Mouse (Mus musculus) effector memory CD4-positive, alpha-beta T cell, adult 5 months (primary cell): ENCODE results near the gene Svs2. TPM values are rescaled to one million over a fixed set of nuclear protein-coding genes. Genes with fewer than 3 reads are reported as not detected.

Experiments
- polyA plus RNA-seq: library from polyadenylated mRNA; unstranded; fragments of 100-300 nt; shearing (Covaris generic); gene quantifications from one replicate; pipeline ENCODE4 v1.2.1, GENCODE M21; 2017

Gene Svs2
- not detected for polyA plus RNA-seq

DNA sequence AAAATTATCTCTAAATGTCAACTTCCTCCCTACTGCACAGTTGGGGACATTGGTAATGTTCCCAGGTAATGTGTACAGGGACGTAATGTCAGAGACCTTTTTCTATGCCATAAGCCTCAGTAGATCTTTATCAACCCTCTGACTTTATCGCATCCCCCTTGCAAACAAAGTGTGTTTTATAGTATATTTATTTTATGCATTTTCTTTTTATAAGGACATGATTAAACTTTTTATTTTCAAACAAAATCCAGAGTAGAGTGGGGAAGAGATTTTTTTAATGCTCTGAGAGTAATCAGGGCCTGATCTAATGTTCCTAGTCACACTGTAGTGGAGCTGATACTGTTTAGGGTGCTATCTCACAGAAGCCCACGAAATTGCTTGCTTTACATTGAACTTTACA, at the start of gene Svs2:
Gene Svs2, minus strand, starts transcription at position 101 of the 400 bp plus-strand sequence.

GRCm38 (mm10) chr2:164278359-164278758, 40.1 kb upstream of the Svs2 start, which contains the start of gene Svs4:
TSS of gene Svs4 (minus strand) at chr2:164278459.

GRCm38 (mm10) chr2:164256540-164256939, 18.3 kb upstream of the Svs2 start, which contains the start of gene Svs3b:
TSS of gene Svs3b (minus strand) at chr2:164256640.

DNA sequence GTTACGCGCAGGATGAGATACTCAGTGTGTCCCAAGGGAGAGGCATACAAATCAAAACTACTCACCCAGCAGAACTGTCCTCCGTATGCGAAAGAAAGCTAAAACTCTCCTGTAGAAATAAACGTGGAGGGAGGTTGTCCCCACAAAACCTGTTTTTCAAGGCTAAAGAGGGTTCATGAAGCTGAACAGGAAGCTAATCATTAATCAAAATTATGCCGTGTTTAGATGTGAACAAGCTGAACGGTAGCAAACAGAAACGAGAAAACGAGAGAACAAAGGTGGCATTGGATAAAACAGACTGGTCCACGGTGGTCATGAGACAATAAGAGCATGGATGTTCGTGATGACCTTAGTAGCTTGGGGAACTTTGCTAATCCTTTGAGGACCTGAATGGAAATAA, 16.7 kb downstream of the Svs2 start, which contains the start of gene Wfdc15b:
Gene Wfdc15b, minus strand, starts transcription at position 139 of the 400 bp plus-strand sequence.

DNA sequence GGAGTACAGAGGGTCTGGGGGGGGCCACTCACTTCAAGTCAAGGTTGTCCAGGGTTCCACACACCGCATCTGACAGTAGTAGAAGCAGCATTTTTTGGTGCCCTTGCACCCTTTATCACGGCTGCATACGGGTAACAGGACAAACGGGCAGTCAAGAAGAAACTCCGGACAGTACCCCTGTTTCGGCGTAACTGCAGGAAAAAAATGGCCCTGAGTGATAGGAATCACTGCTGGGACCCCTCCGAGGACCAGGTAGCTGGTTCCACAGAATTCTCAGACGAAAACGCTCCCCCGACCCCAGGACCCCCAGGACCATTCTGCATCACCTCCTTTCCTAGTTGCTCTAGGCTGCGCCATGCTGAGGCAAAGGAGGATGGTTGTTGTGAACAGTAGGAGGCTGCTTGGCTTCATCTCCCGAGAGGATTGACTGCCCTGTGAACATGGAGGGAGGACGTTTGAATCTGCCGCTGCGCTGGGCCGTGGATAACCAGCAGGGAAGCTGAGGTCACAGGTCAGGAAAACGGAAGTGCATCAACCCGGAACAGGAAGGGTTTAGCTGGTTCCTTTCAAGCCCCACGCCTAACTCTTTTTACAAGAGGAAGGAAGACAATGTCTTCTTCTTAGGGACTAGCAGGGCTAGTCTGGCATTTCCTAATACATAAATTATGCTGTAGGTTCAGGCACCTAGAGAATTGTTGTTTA, 38.5 kb downstream of the Svs2 start, which contains the start of gene Wfdc15a:
Gene Wfdc15a, minus strand, starts transcription at position 505 of the 702 bp plus-strand sequence.

GRCm38 (mm10) chr2:164190576-164190975, 47.7 kb downstream of the Svs2 start, which contains the start of gene Wfdc12:
TSS of gene Wfdc12 (minus strand) at chr2:164190608.

Other genes starting within 250 kb of the Svs2 start
- 131 TPM for gene Ywhab, start 243.5 kb downstream of the Svs2 start, polyA plus RNA-seq
- gene Pabpc1l, start 213.0 kb downstream of the Svs2 start, polyA plus RNA-seq = not detected
- gene Stk4, start 168.1 kb downstream of the Svs2 start, polyA plus RNA-seq = 364 TPM
- 133 TPM for gene Tomm34, start 167.3 kb downstream of the Svs2 start, polyA plus RNA-seq
- not detected for gene Kcns1, start 67.4 kb downstream of the Svs2 start, polyA plus RNA-seq
- gene Wfdc5, start 55.7 kb downstream of the Svs2 start, polyA plus RNA-seq = not detected
- not detected for gene Wfdc12, start 47.9 kb downstream of the Svs2 start, polyA plus RNA-seq
- not detected for gene Wfdc15a, start 38.3 kb downstream of the Svs2 start, polyA plus RNA-seq
- gene Wfdc15b, start 16.8 kb downstream of the Svs2 start, polyA plus RNA-seq = not detected
- not detected for gene Svs3b, start 18.2 kb upstream of the Svs2 start, polyA plus RNA-seq
- not detected for gene Svs4, start 40.0 kb upstream of the Svs2 start, polyA plus RNA-seq
- gene Svs3a, start 50.8 kb upstream of the Svs2 start, polyA plus RNA-seq = not detected
- gene Svs6, start 78.3 kb upstream of the Svs2 start, polyA plus RNA-seq = not detected
- gene Svs5, start 94.3 kb upstream of the Svs2 start, polyA plus RNA-seq = not detected
- 9.0 TPM for gene Slpi, start 150.6 kb upstream of the Svs2 start, polyA plus RNA-seq
- not detected for gene Rbpjl, start 164.7 kb upstream of the Svs2 start, polyA plus RNA-seq
- not detected for gene Matn4, start 166.7 kb upstream of the Svs2 start, polyA plus RNA-seq
- 0.64 TPM for gene Sdc4, start 205.4 kb upstream of the Svs2 start, polyA plus RNA-seq
- gene Sys1, start 218.5 kb upstream of the Svs2 start, polyA plus RNA-seq = 81.1 TPM
- gene Gm20458, start 222.5 kb upstream of the Svs2 start, polyA plus RNA-seq = 6.5 TPM
- not detected for gene Trp53tg5, start 235.3 kb upstream of the Svs2 start, polyA plus RNA-seq
- gene Dbndd2, start 247.6 kb upstream of the Svs2 start, polyA plus RNA-seq = 2.6 TPM